Mouse (Mus musculus) kidney, adult 10 weeks (tissue): ENCODE data around the gene Cfh. TPM values are rescaled to one million over a fixed set of nuclear protein-coding genes. Genes with fewer than 3 reads are reported as not detected.

Source experiments
- polyA plus RNA-seq: library from polyadenylated mRNA; stranded (reverse); fragments of 350-450 nt; fragmentation: Illumina TruSeq; extraction: RNeasy Lipid Tissue Mini Kit (QIAGEN cat#74804); gene quantifications from one replicate; pipeline ENCODE4 v1.2.3, GENCODE M21; 2014; ENCODE audit warnings: low read depth, low replicate concordance

Gene Cfh
- 848 TPM for polyA plus RNA-seq

DNA sequence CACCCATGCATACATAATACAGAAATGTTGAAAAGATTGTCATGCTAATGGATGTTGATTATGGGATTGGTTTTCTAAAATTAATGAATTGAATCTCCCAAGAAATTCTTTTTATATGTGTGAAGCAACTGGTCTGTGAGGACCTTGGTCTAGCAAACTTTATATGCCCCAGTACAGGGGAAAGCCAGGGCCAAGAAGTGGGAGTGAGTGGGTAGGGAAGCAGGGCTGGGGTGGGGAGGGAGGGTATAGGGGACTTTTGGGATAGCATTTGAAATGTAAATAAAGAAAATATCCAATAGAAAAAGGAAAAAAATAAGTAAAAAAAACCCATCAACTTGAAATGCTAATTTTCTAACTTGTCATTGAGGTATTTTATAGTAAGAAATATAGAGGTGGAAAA is at the start of gene Cfh:
Gene Cfh (minus strand): TSS at position 101 of the 400 bp plus-strand sequence.

Other genes with a start within 250 kb of the Cfh start
- gene Kcnt2, start 62.4 kb upstream of the Cfh start, polyA plus RNA-seq = 3.6 TPM